Mouse (Mus musculus): ENCODE measurements around the gene Gsto1. TPM values are rescaled to one million over a fixed set of nuclear protein-coding genes. Genes with fewer than 3 reads are reported as not detected.
A peak's percentile ranks its signal among the peaks of the same experiment; 100 is the strongest.
"Not testable (repeated sequence)": the region's sequence is repeated elsewhere in the genome, so short reads cannot be mapped to it uniquely, and the experiment has no call there.

Gsto1 gene
- polyA plus RNA-seq, 1 experiment from 2014 or later = 108 TPM

DNA sequence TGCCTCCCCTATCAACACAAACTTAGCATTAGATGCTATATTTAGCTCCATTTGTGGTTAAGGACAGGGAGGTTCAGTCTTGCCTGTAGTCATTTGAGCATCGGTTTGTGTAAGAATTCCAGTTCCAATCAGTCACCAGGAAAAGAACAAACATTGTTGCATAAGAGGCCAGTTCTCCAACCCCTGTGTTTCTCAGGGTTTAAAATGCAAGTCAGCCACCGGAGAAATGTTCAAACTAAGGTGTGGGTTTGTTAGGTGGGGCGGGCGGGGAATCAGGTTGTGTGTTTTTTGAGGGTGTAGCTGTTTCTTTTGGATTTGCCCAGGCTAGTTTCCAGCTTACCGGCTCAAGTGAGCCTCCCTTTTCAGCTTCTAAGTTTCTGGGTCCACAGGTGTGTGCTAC is 20.2 kb upstream of the Gsto1 start:
- WGBS = 94% methylated on average over 5 of the region's 5 CpGs
- Histone ChIP-seq H3K9ac (no peak overlapping the region), H3K27me3 (replicated peaks) (peaks cover 5% of the 10 kb centered on the region; the same call in 1 of the 2 replicates), H3K4me2 (replicated peaks) (no peak overlapping the region), H3K9me3 (no peaks in the 10 kb centered on the region), H3K36me3 (no peaks in the 10 kb centered on the region), H3K4me1 (no peaks in the 10 kb centered on the region), H3K27ac (no peak overlapping the region), H3K4me3 (no peak overlapping the region)
- ATAC-seq (ENCODE audit: low FRiP score, low read depth) = no peak

DNA sequence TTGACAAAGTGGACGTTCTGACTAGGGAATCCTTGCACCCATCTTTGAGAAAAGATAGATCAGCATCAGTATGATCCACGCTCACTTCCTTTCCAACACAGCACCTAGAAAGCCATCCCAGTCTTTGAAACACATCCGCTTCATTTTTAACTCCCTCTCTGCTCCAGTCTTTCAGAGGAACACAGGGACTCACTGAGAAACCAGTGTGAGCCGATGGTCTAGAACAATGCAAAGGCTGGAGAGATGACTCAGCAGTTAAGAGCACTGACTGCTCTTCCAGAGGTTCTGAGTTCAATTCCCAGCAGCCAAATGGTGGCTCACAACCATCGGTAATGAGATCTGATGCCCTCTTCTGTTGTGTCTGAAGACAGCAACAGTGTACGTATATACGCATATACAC is 19.0 kb upstream of the Gsto1 start:
- Histone ChIP-seq H3K27ac (no peak overlapping the region), H3K4me1 (no peaks in the 10 kb centered on the region), H3K4me3 (no peak overlapping the region), H3K27me3 (replicated peaks) (peaks cover 5% of the 10 kb centered on the region; the same call in 1 of the 2 replicates), H3K4me2 (replicated peaks) (no peak overlapping the region), H3K9ac (no peak overlapping the region), H3K9me3 (no peaks in the 10 kb centered on the region), H3K36me3 (no peaks in the 10 kb centered on the region)
- no peak for ATAC-seq (ENCODE audit: low FRiP score, low read depth)
- WGBS = 84% methylated on average over 7 of the region's 7 CpGs

DNA sequence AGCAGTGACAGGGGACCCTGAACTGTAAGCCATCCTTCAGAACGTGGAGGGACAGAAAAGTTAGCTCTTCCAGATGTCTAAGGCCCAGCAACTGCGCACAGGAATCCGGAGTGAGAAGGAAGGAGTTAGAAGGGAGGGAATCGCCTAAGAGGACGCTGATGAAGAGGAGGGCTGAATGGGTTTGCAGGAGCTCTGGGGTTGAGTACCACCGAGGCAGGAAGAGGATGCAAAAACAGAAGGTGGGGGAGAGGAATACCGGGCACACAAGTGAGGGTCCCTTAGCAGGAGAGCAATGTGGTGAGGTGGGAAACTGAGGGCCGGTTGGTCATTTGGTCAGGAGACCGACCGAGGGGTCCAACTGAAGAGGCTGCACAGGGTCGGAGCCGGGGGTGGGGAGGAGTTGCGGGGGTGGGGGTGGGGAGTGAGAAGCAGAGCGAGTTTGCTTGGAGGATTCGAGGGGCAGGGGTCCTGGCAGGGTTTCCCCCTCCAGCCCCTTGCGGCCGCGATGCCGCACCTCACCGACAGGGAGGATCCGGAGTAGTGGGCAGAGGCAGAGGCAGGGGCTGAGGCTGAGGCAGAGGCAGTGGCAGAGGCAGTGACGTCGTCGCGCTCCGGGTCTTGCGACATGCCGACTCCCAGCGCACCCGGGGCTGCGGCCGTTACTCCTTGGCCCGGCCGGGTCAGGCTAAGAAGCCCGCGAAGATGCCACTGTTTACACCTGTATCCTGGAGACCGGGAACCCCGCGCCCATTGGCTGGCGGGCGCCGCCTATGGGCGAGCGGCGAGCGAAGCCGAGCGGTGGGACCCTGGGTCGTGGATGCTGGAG is 17.9 kb upstream of the Gsto1 start:
- peak; percentile 96 for ATAC-seq (ENCODE audit: low FRiP score, low read depth)
- Histone ChIP-seq H3K4me2 (replicated peaks) (peak overlapping the region; percentile 86), H3K4me1 (no peaks in the 10 kb centered on the region), H3K36me3 (no peaks in the 10 kb centered on the region), H3K9me3 (no peaks in the 10 kb centered on the region), H3K4me3 (peak overlapping the region; percentile 51), H3K27ac (no peak overlapping the region), H3K27me3 (replicated peaks) (peaks cover 5% of the 10 kb centered on the region; the same call in 1 of the 2 replicates), H3K9ac (peak overlapping the region; percentile 48)
- WGBS = 3% methylated on average over 49 of the region's 49 CpGs

DNA sequence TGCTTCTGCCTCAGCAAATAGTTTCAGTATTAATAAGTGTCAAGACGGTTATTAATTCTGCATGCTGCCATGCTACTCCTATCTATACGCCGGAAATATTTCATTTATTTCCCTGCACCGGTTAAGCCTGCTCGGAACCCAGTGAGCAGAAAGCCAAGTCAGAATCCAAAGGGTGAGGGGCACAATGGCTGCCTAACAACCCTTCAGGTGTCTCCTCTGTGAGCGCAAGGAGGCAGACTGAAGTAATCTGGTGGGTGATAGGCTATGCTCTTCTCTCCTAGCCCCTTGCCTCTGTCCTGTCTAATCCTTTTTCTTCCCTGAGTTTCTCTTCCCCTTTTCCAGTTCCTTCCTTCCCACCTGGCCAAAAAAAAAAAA is 17.3 kb upstream of the Gsto1 start:
- peaks cover 5% of the 10 kb centered on the region; the same call in 1 of the 2 replicates for H3K27me3 ChIP-seq (replicated peaks)
- no peaks in the 10 kb centered on the region for H3K9me3 ChIP-seq
- peak overlapping the region; percentile 51 for H3K4me3 ChIP-seq
- no peak overlapping the region for H3K27ac ChIP-seq
- ATAC-seq (ENCODE audit: low FRiP score, low read depth) = peak; percentile 74
- peak overlapping the region; percentile 86 for H3K4me2 ChIP-seq (replicated peaks)
- WGBS = under 1% methylated on average over 6 of the region's 6 CpGs
- H3K4me1 ChIP-seq = no peaks in the 10 kb centered on the region
- H3K36me3 ChIP-seq = no peaks in the 10 kb centered on the region
- H3K9ac ChIP-seq = peak overlapping the region; percentile 48

DNA sequence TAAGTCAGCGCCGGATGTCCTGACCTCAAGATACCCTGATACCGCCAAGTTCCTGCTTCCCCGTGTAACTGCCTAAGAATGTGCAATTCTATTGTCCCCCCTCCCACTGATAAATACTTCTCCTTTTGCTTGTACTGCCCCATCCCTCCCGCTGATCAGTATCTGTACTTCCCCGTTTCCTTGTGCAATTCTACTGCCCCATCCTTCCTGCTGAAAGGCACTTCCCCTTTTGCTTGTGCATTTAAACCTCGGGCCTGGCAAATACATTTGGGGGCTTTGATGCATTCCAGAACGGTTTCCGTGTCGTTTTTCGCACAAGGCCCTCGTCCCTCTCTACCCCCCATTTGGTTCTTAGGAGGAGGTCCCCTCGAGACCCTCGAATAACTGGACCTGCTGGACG is 13.5 kb upstream of the Gsto1 start:
- WGBS = 85% methylated on average over 15 of the region's 15 CpGs
- H3K9me3 ChIP-seq; H3K27ac ChIP-seq; H3K4me1 ChIP-seq; H3K4me2 ChIP-seq (replicated peaks); ATAC-seq (ENCODE audit: low FRiP score, low read depth); H3K9ac ChIP-seq; H3K36me3 ChIP-seq; H3K4me3 ChIP-seq; H3K27me3 ChIP-seq (replicated peaks): not testable (repeated sequence)

DNA sequence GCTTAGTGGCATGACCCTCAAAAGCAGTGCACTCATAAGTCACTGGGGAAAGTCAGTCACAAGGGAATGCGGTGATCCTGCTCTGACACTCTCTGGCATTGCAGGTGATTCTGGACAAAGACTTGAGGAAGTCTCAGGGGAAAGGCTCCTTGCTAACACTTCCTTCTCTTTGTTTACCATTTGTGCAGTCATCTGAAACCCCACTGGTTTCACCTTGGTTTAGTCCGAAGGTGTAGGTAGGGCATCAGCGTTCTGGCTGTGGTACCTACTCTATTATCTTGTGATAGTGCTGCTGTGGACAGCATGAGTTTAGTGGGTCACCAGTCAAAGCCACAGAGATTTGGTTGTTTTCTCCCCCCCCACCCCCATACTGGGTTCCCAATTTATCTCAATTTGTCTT is 5.0 kb upstream of the Gsto1 start:
- no peaks in the 10 kb centered on the region for H3K36me3 ChIP-seq
- H3K4me2 ChIP-seq (replicated peaks) = no peak overlapping the region
- H3K9me3 ChIP-seq = no peaks in the 10 kb centered on the region
- no peak overlapping the region for H3K27ac ChIP-seq
- 81% methylated on average over 3 of the region's 3 CpGs for WGBS
- no peak for ATAC-seq (ENCODE audit: low FRiP score, low read depth)
- H3K4me3 ChIP-seq = no peak overlapping the region
- no peak overlapping the region for H3K9ac ChIP-seq
- H3K4me1 ChIP-seq = no peaks in the 10 kb centered on the region
- no peaks in the 10 kb centered on the region for H3K27me3 ChIP-seq (replicated peaks)

DNA sequence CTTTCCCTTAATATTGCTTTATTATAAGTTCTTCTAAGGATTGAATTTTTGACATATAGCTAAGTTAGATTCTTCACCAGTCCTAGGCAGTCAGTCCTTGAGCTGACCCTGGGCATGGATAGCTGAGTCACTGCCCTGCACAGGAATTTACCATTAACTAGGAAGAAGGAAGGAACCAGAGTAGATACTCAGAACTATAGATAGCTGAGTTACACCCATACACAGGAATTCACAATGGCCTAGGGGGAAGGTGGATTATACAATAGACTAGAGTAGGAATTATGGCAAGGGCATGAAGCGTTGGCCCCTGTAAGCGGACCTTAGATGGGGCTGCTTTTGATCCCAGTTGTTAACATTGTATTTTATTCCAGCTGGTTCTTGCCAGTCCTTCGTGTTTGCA is 2.6 kb upstream of the Gsto1 start:
- not testable (repeated sequence) for H3K4me1 ChIP-seq; H3K9me3 ChIP-seq; H3K9ac ChIP-seq; ATAC-seq (ENCODE audit: low FRiP score, low read depth); H3K27ac ChIP-seq; H3K36me3 ChIP-seq; H3K4me2 ChIP-seq (replicated peaks); H3K4me3 ChIP-seq; H3K27me3 ChIP-seq (replicated peaks)
- WGBS = 85% methylated on average over 3 of the region's 3 CpGs

DNA sequence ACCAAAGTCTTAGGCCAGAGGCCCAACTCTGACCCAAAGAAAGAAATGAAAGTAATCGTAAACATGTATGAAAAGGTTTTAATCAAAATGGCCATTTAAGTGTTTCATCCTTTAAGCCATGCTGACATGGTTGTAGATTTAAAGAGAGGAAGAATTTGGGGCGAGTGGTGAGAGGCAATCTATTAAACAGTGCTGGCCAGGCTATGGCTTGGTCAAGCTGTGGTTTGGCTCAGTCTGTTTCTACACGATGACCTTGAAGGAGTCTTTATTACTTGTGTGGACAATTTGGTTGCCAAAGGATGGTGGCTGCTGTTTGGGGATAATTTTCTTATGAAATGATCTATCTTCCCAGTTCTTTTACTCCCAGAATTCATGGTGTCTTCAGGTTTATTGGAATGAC is 1.7 kb upstream of the Gsto1 start:
- 86% methylated on average over 3 of the region's 3 CpGs for WGBS
- Histone ChIP-seq H3K4me2 (replicated peaks) (no peak overlapping the region), H3K9ac (no peak overlapping the region), H3K4me1 (no peaks in the 10 kb centered on the region), H3K27me3 (replicated peaks) (no peaks in the 10 kb centered on the region), H3K9me3 (no peaks in the 10 kb centered on the region), H3K36me3 (no peaks in the 10 kb centered on the region), H3K4me3 (no peak overlapping the region), H3K27ac (no peak overlapping the region)
- ATAC-seq (ENCODE audit: low FRiP score, low read depth) = no peak

DNA sequence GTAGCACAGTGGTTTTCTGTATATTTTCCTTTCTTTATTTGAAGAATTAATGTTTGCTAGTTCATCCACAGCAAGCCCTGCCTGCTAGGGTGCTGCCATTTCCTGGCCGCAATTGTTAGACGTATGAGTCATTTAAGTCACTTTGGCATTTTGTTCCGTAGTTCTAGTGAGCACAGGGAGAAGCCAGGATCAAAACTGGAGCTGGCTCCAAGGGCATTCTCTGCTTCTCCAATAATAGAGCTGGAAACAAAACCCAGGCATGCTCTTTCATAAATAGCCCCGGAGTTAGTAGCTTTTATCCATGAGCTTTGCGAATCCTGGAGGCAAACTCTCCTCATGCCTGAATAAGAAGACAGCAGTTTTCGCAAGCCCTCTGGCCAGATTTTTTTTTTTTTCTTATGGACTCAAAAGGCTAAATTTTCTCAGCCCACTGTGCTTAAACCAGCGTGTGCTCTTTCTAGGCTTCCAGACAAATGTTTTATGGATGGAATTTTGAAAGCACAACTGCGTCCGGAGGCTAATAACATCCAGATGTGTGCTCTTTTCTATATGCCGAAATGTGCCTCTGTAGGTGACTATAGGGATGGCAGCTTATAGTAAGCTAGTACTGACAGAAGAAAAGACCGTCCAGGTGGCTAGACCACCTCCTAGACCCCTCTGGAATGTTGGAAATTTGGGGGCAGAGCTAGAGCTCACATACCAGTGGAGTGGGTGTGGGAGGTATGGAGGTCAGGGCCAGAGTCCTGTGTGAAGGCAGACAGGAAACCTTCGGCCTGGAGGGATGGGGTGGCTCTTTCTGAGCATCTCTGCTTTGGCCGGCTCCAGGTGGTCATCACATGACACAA is 597 bp upstream of the Gsto1 start:
- WGBS = 26% methylated on average over 13 of the region's 13 CpGs
- Histone ChIP-seq H3K4me3 (peak overlapping the region; percentile 61), H3K27me3 (replicated peaks) (no peaks in the 10 kb centered on the region), H3K36me3 (0 out of 2 replicates have a peak, but pooled peaks cover under 1% of the 10 kb centered on the region), H3K4me1 (no peaks in the 10 kb centered on the region), H3K9ac (peak overlapping the region; percentile 81; the same call in 1 of the 2 replicates), H3K4me2 (replicated peaks) (peak overlapping the region; percentile 98), H3K9me3 (no peaks in the 10 kb centered on the region), H3K27ac (no peak overlapping the region)
- ATAC-seq (ENCODE audit: low FRiP score, low read depth) = peak; percentile 73

DNA sequence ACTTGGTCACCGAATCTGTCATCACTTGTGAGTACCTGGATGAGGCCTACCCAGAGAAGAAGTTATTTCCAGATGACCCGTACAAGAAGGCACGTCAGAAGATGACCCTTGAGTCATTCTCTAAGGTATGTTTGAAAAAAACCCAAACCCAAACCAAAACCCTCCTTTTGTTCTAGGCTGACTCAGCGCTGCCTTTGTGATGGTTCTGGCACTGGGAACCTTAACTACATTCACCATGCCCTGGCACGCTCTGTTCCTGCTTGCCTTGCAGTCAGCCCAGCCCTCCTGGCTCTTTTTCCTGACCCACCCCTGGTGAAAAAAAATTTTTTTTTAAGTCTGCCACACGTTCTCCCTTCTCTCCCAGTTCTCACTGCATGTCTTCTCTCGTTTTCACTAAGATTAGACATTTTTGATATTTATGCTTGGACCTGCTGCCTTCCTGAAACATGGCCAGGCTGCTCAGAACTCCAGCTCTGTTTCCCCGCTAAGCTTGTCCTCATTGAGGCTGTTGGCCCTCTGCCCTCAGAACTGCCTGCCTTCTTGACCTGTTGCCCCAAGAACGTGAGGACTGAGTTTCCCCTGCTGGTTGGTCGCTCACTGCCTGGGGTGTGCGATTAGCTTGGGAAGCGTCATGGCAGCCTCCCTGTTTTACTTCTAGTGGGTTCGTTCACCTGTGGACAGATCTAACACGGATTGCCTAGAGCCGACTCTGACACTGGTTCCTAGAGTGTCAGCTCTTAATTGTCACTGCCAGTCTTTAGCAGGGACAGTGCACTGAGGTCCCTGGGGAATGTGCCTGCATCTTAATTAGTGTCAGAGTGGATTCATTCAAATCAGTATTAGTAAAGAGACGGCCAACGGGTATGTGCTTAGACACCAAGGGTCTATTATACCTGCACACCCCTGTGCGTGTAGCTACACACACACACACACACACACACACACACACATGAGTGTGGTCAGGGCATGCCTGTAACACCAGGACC is 3.5 kb downstream of the Gsto1 start:
- no peaks in the 10 kb centered on the region for H3K4me1 ChIP-seq
- peaks cover 15% of the 10 kb centered on the region; the same call in 1 of the 2 replicates for H3K36me3 ChIP-seq
- no peaks in the 10 kb centered on the region for H3K27me3 ChIP-seq (replicated peaks)
- no peak overlapping the region for H3K4me2 ChIP-seq (replicated peaks)
- no peaks in the 10 kb centered on the region for H3K9me3 ChIP-seq
- WGBS = 85% methylated on average over 18 of the region's 18 CpGs
- ATAC-seq (ENCODE audit: low FRiP score, low read depth) = no peak
- no peak overlapping the region for H3K27ac ChIP-seq
- no peak overlapping the region for H3K9ac ChIP-seq
- no peak overlapping the region for H3K4me3 ChIP-seq

DNA sequence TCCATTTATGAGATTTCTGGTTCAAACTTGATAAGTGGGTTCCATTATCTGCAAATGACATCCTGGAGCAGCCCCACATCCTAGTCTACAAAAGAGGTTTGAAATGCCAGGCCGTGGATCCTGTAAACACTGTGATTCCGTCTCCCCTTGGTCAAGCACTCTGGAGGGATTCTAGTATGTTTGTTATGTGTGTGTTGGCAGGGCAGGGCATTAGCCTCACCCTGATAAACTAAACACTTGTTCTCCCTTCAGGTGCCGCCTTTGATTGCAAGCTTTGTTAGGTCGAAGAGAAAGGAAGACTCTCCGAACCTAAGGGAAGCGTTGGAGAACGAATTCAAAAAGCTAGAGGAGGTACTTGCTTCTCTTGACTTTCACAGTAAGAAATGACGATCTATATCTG is 4.4 kb downstream of the Gsto1 start:
- WGBS = 91% methylated on average over 8 of the region's 8 CpGs
- Histone ChIP-seq H3K9me3 (no peaks in the 10 kb centered on the region), H3K27ac (no peak overlapping the region), H3K4me1 (no peaks in the 10 kb centered on the region), H3K4me3 (no peak overlapping the region), H3K36me3 (peaks cover 15% of the 10 kb centered on the region; the same call in 1 of the 2 replicates), H3K9ac (no peak overlapping the region), H3K4me2 (replicated peaks) (no peak overlapping the region), H3K27me3 (replicated peaks) (no peaks in the 10 kb centered on the region)
- ATAC-seq (ENCODE audit: low FRiP score, low read depth) = no peak
